27 mouse cellular contexts compared by ENCODE assay signal in genomic region chr11:80193827-80194226, GRCm38 (mm10). TPM values are rescaled to one million over a fixed set of nuclear protein-coding genes. Genes with fewer than 3 reads are reported as not detected.
DNase-seq lines count a peak whose midpoint lies in the region; ATAC-seq and TF ChIP-seq lines count a peak whose summit lies in the region.
"Had no signal": no experiment of that assay in that cellular context is flagged by ENCODE, and none has a peak within 500 bp of the region (broad histone marks: within the 10 kb centered on the region; RNA-seq: fewer than 3 reads in every experiment).

No protein-coding gene starts in this region.

- no peak overlapping the region for H3K9ac ChIP-seq in kidney, postnatal 0 days (ENCODE audit: low read depth, low read length)
- H3K9ac ChIP-seq in stomach, postnatal 0 days (ENCODE audit: low read length) = no peak overlapping the region
- H3K9ac ChIP-seq: forebrain, embryonic 15.5 days; hindbrain, embryonic 15.5 days; kidney, embryonic 15.5 days; liver, embryonic 15.5 days; stomach, embryonic 15.5 days had no signal

- H3K4me3 ChIP-seq in kidney, postnatal 0 days (replicated peaks; ENCODE audit: low read depth, low read length) = no peak overlapping the region
- no peak overlapping the region for H3K4me3 ChIP-seq in testis, adult 2 months (ENCODE audit: control insufficient read depth, low read depth, low read length)
- no peak overlapping the region for H3K4me3 ChIP-seq in stomach, postnatal 0 days (ENCODE audit: low read depth, low read length)
- H3K4me3 ChIP-seq: embryonic facial prominence, embryonic 10.5 days; forebrain, embryonic 15.5 days; heart, embryonic 10.5 days; hindbrain, embryonic 15.5 days; kidney, embryonic 15.5 days; liver, embryonic 15.5 days; midbrain, embryonic 10.5 days; myocyte; stomach, embryonic 15.5 days had no signal

- no peaks in the 10 kb centered on the region for H3K27me3 ChIP-seq in kidney, postnatal 0 days (ENCODE audit: insufficient read depth, low read length)
- no peaks in the 10 kb centered on the region for H3K27me3 ChIP-seq in testis, adult 2 months (ENCODE audit: control insufficient read depth, insufficient read depth, low read length)
- no peaks in the 10 kb centered on the region for H3K27me3 ChIP-seq in stomach, postnatal 0 days (ENCODE audit: control insufficient read depth, insufficient read depth, low read length)
- H3K27me3 ChIP-seq: forebrain, embryonic 15.5 days; hindbrain, embryonic 15.5 days; kidney, embryonic 15.5 days; liver, embryonic 15.5 days; stomach, embryonic 15.5 days had no signal

- H3K9me3 ChIP-seq in kidney, postnatal 0 days (replicated peaks; ENCODE audit: low read length) = no peaks in the 10 kb centered on the region
- no peaks in the 10 kb centered on the region for H3K9me3 ChIP-seq in stomach, postnatal 0 days (ENCODE audit: control insufficient read depth, low read length)
- H3K9me3 ChIP-seq: embryonic facial prominence, embryonic 10.5 days; forebrain, embryonic 15.5 days; heart, embryonic 10.5 days; hindbrain, embryonic 15.5 days; kidney, embryonic 15.5 days; liver, embryonic 15.5 days; midbrain, embryonic 10.5 days; stomach, embryonic 15.5 days had no signal

- TF ChIP-seq CTCF in kidney, postnatal 0 days (IDR thresholded peaks at IDR 0.05; ENCODE audit: low read depth) = peak; percentile 29; the same call in 1 of the 2 replicates
- peak; percentile 21; the same call in 1 of the 2 replicates for TF ChIP-seq CTCF in testis, adult 2 months (IDR thresholded peaks at IDR 0.05; ENCODE audit: control insufficient read depth, insufficient read depth, insufficient replicate concordance, low read depth, low read length)
- peak; percentile 33 for TF ChIP-seq CTCF in stomach, postnatal 0 days (IDR thresholded peaks at IDR 0.05; ENCODE audit: low read depth)

- no peak overlapping the region for H3K27ac ChIP-seq in kidney, postnatal 0 days
- no peak overlapping the region for H3K27ac ChIP-seq in testis, adult 2 months (ENCODE audit: control insufficient read depth, insufficient read depth, low read depth, low read length)
- H3K27ac ChIP-seq in stomach, postnatal 0 days (replicated peaks) = no peak overlapping the region
- H3K27ac ChIP-seq: embryonic facial prominence, embryonic 10.5 days; forebrain, embryonic 15.5 days; heart, embryonic 10.5 days; hindbrain, embryonic 15.5 days; kidney, embryonic 15.5 days; liver, embryonic 15.5 days; midbrain, embryonic 10.5 days; stomach, embryonic 15.5 days had no signal

- no peak for ATAC-seq in kidney, postnatal 0 days (replicated peaks; ENCODE audit: low FRiP score, low read depth)
- ATAC-seq in stomach, postnatal 0 days (ENCODE audit: low FRiP score, low TSS enrichment) = no peak
- ATAC-seq: forebrain, embryonic 15.5 days; midbrain, embryonic 16.5 days had no signal

- peaks cover 12% of the 10 kb centered on the region; the same call in 1 of the 2 replicates for H3K36me3 ChIP-seq in kidney, postnatal 0 days (ENCODE audit: insufficient read depth, low read length)
- H3K36me3 ChIP-seq in testis, adult 2 months (ENCODE audit: control insufficient read depth, insufficient read depth, low read length) = no peaks in the 10 kb centered on the region
- peaks cover 11% of the 10 kb centered on the region for H3K36me3 ChIP-seq in stomach, postnatal 0 days (ENCODE audit: control insufficient read depth, insufficient read depth, low read length)
- H3K36me3 ChIP-seq: forebrain, embryonic 15.5 days; hindbrain, embryonic 15.5 days had no signal

- no peak for TF ChIP-seq EP300 in stomach, postnatal 0 days (optimal IDR thresholded peaks at IDR 0.05)

- no peaks in the 10 kb centered on the region for H3K4me1 ChIP-seq in kidney, postnatal 0 days (replicated peaks; ENCODE audit: insufficient read depth, low read length)
- H3K4me1 ChIP-seq in testis, adult 2 months (ENCODE audit: control insufficient read depth, insufficient read depth, low read length) = no peaks in the 10 kb centered on the region
- no peaks in the 10 kb centered on the region for H3K4me1 ChIP-seq in stomach, postnatal 0 days (replicated peaks; ENCODE audit: control insufficient read depth, insufficient read depth)
- H3K4me1 ChIP-seq: forebrain, embryonic 15.5 days; heart, embryonic 10.5 days; hindbrain, embryonic 15.5 days; kidney, embryonic 15.5 days; liver, embryonic 15.5 days; midbrain, embryonic 10.5 days; stomach, embryonic 15.5 days had no signal

- WGBS in kidney, postnatal 0 days = 67% methylated on average over 4 of the region's 4 CpGs
- 66% methylated on average over 4 of the region's 4 CpGs for WGBS in stomach, postnatal 0 days

- no peak for TF ChIP-seq POLR2A in testis, adult 2 months (IDR thresholded peaks at IDR 0.05; ENCODE audit: control insufficient read depth, low read depth, low read length)

- DNase-seq in adrenal gland, postnatal 14 days = peak; percentile 41
- no peak for DNase-seq in adrenal gland, postnatal 4 days (ENCODE audit: low spot score in 2 of 2)
- no peak for DNase-seq in kidney, postnatal 0 days (ENCODE audit: low spot score)
- DNase-seq in kidney, postnatal 14 days = no peak
- no peak for DNase-seq in testis, postnatal 14 days (ENCODE audit: low spot score)
- DNase-seq in stomach, postnatal 0 days (ENCODE audit: low spot score) = no peak
- no peak for DNase-seq in left cerebral cortex, adult 11 months (ENCODE audit: low spot score)
- DNase-seq: adrenal gland, postnatal 36 days; cerebellum, adult 11 months; cerebellum, adult 9-11 months; gastrocnemius, postnatal 36 days; right cerebral cortex, adult 18-20 months; right cerebral cortex, postnatal 4 days had no signal

- H3K4me2 ChIP-seq in kidney, postnatal 0 days (ENCODE audit: low read length) = no peak overlapping the region
- H3K4me2 ChIP-seq in stomach, postnatal 0 days (replicated peaks; ENCODE audit: low read depth) = no peak overlapping the region
- H3K4me2 ChIP-seq: forebrain, embryonic 15.5 days; hindbrain, embryonic 15.5 days; kidney, embryonic 15.5 days; liver, embryonic 15.5 days; stomach, embryonic 15.5 days had no signal

RNA-seq across cellular contexts. Expression of gene Rnf135, which starts 10.2 kb away (rescaled TPM):
- total RNA-seq in adrenal gland, postnatal 14 days (2021) = 7.8 and 9.4 TPM in 2 replicates
- total RNA-seq in adrenal gland, postnatal 4 days (2021) = 10 to 100 TPM; 16.0 to 16.2 TPM
- 11.8 and 12.9 TPM in 2 replicates for polyA plus RNA-seq in kidney, postnatal 0 days (2015; fragmentation: Nextera tagmentation; extraction: Ambion mirVana)
- 3.8 and 3.9 TPM in 2 replicates for polyA plus RNA-seq in testis, adult 2 months (2012; rRNA removed)
- polyA plus RNA-seq in stomach, postnatal 0 days (2015; fragmentation: Nextera tagmentation; extraction: Ambion mirVana) = 7.5 and 8.8 TPM in 2 replicates

RNA-seq across cellular contexts. Expression of gene Rhot1, which starts 15.0 kb away (rescaled TPM):
- total RNA-seq in adrenal gland, postnatal 14 days (2021) = 66.5 and 69.1 TPM in 2 replicates
- total RNA-seq in adrenal gland, postnatal 4 days (2021) = 10 to 100 TPM; 61.4 to 65.9 TPM
- polyA plus RNA-seq in kidney, postnatal 0 days (2015; fragmentation: Nextera tagmentation; extraction: Ambion mirVana) = 46.4 and 48.1 TPM in 2 replicates
- polyA plus RNA-seq in testis, adult 2 months (2012; rRNA removed) = 30.3 and 35.5 TPM in 2 replicates
- 28.4 and 30.4 TPM in 2 replicates for polyA plus RNA-seq in stomach, postnatal 0 days (2015; fragmentation: Nextera tagmentation; extraction: Ambion mirVana)

RNA-seq across cellular contexts. Expression of gene Adap2, which starts 39.9 kb away (rescaled TPM):
- 13.6 and 13.9 TPM in 2 replicates for total RNA-seq in adrenal gland, postnatal 14 days (2021)
- total RNA-seq in adrenal gland, postnatal 4 days (2021) = 10 to 100 TPM; 11.4 to 14.3 TPM
- polyA plus RNA-seq in kidney, postnatal 0 days (2015; fragmentation: Nextera tagmentation; extraction: Ambion mirVana) = 3.6 and 4.3 TPM in 2 replicates
- 0.86 and 0.96 TPM in 2 replicates for polyA plus RNA-seq in testis, adult 2 months (2012; rRNA removed)
- 3.6 and 5.4 TPM in 2 replicates for polyA plus RNA-seq in stomach, postnatal 0 days (2015; fragmentation: Nextera tagmentation; extraction: Ambion mirVana)
- total RNA-seq: common myeloid progenitor, adult 5-6 weeks; G1E; hematopoietic stem cell, adult 5-6 weeks had no signal
- polyA plus RNA-seq: G1E had no signal

RNA-seq across cellular contexts. Expression of gene Tefm, which starts 51.9 kb away (rescaled TPM):
- 18.6 and 22.1 TPM in 2 replicates for total RNA-seq in adrenal gland, postnatal 14 days (2021)
- total RNA-seq in adrenal gland, postnatal 4 days (2021) = 10 to 100 TPM; 20.9 to 22.8 TPM
- 35.9 and 36.5 TPM in 2 replicates for polyA plus RNA-seq in kidney, postnatal 0 days (2015; fragmentation: Nextera tagmentation; extraction: Ambion mirVana)
- 3.7 and 4.2 TPM in 2 replicates for polyA plus RNA-seq in testis, adult 2 months (2012; rRNA removed)
- 18.6 and 20.5 TPM in 2 replicates for polyA plus RNA-seq in stomach, postnatal 0 days (2015; fragmentation: Nextera tagmentation; extraction: Ambion mirVana)
